Mouse (Mus musculus): ENCODE measurements around the gene Psg16. TPM values are rescaled to one million over a fixed set of nuclear protein-coding genes. Genes with fewer than 3 reads are reported as not detected.
A peak's percentile ranks its signal among the peaks of the same experiment; 100 is the strongest.

Psg16 gene
- polyA plus RNA-seq, 1 experiment from 2014 or later, result not detected

DNA sequence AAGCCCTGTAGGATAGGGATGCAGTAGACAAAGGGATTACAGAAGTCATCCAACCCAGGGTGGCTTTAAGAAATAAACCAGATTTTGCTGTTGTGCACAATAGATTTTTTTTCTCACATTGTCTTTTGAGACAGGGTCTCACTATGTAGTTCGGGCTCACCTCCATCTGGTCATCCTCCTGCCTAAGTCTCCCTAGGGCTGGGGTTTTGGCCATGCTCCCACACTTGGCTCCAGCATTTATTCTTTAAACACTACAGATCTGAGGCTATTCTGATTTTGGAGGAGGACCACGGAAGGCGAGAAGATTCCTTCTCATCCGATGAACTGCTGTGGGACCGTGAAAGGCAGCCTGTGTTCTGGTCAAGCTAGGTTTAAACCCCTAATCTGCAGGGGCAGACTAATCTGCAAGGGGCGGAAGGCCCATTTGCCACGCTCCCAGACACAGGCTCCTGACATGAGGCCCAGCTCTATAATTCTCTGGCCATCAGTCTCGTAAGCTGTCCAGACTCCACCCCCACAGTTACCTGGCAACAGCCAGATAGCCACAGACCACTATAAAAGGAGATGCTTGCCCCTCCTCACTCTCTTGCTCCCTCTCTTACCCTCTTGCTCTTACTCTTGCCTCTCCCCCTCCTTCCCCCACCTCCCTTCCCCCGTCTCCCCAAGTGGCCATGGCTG is 35.7 kb upstream of the Psg16 start:
- Histone ChIP-seq H3K36me3 (peaks cover 93% of the 10 kb centered on the region), H3K4me2 (no peak overlapping the region), H3K4me3 (no peak overlapping the region), H3K27ac (replicated peaks) (no peak overlapping the region), H3K9me3 (no peaks in the 10 kb centered on the region), H3K4me1 (peaks cover 5% of the 10 kb centered on the region; the same call in 1 of the 2 replicates), H3K9ac (peak overlapping the region; percentile 25; the same call in 1 of the 2 replicates), H3K27me3 (replicated peaks) (no peaks in the 10 kb centered on the region)
- no peak for ATAC-seq (ENCODE audit: extremely low read depth, insufficient number of reproducible peaks, low FRiP score, low TSS enrichment)
- 60% methylated on average over 9 of the region's 9 CpGs for WGBS

DNA sequence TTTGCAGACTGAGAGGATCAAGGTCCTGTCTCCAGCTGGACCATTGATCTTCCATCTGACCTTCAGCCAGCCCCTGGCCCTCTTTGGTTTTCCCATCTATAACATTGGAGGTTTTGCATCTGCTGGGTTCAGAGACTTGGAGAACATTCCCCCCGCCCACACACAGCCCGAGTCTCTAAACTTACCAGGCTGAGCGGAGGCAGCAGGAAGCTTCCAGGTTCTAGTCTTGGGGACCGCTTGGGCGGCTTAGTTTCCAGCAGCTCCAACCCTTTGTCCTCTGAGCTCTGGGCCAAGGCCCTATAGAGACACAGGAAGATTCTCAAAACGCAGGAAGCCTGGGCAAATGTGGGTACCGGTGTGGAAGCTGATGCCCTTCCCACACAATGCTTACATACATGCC is 34.5 kb upstream of the Psg16 start:
- H3K4me2 ChIP-seq, result no peak overlapping the region
- peaks cover 93% of the 10 kb centered on the region for H3K36me3 ChIP-seq
- ATAC-seq (ENCODE audit: extremely low read depth, insufficient number of reproducible peaks, low FRiP score, low TSS enrichment), result no peak
- H3K27ac ChIP-seq (replicated peaks), result no peak overlapping the region
- no peak overlapping the region for H3K9ac ChIP-seq
- peaks cover 5% of the 10 kb centered on the region; the same call in 1 of the 2 replicates for H3K4me1 ChIP-seq
- no peak overlapping the region for H3K4me3 ChIP-seq
- no peaks in the 10 kb centered on the region for H3K9me3 ChIP-seq
- H3K27me3 ChIP-seq (replicated peaks), result no peaks in the 10 kb centered on the region
- 92% methylated on average over 7 of the region's 7 CpGs for WGBS

DNA sequence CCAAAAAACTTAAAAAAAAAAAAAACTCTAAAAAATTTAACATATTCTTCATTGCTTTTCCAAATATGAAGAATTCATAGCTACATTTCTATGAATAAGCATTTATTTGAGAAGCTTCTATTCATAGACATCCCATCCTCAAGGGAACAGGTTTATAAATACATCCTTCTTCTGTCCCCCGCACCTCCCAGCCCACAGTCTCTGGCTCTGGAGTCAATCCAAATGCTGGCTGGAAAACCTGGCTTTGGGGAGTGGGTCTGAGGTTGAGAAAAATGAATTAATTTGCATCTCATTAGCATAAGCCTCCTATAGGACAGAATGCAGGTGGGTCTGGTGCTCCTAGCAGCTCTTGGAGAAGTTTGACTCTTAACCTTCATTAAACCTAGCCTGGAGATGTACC is 28.1 kb upstream of the Psg16 start:
- Histone ChIP-seq H3K27me3 (replicated peaks) (no peaks in the 10 kb centered on the region), H3K4me3 (no peak overlapping the region), H3K27ac (replicated peaks) (no peak overlapping the region), H3K9me3 (no peaks in the 10 kb centered on the region), H3K4me2 (no peak overlapping the region), H3K9ac (no peak overlapping the region), H3K4me1 (peaks cover 7% of the 10 kb centered on the region), H3K36me3 (peaks cover 87% of the 10 kb centered on the region)
- 32% methylated on average over 1 of the region's 1 CpGs for WGBS
- no peak for ATAC-seq (ENCODE audit: extremely low read depth, insufficient number of reproducible peaks, low FRiP score, low TSS enrichment)

DNA sequence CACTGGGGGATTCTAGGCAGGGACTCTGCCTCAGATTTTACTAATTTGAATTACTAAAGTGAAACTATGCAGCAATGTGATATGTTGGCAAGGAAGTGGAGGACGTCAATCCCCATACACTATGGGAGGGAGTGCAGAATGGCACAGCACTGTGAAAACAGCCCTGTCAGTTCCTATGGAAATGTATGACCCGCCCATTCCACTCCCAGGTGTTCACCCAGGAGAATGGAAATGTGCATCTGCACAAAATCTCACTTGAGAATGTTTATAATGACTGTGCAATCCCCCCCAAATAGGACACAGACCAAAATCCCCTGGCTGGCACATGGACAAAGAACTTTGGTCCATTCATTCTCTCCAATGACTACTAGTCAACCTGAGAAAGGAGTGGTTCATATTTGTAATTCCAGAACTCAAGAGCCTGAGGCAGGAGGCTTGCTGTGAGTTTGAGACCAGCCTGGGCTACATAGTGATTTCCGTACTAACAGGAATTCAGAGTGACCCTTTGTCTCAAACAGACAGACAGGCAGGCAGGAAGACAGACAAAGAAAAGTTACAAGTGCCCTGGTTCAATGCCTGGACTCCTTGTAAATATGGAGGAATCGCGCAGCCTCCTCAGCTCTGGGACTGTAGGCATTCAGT is 26.7 kb upstream of the Psg16 start:
- Histone ChIP-seq H3K27ac (replicated peaks) (no peak overlapping the region), H3K4me1 (peaks cover 11% of the 10 kb centered on the region), H3K4me2 (no peak overlapping the region), H3K9ac (no peak overlapping the region), H3K27me3 (replicated peaks) (no peaks in the 10 kb centered on the region), H3K36me3 (peaks cover 86% of the 10 kb centered on the region), H3K9me3 (no peaks in the 10 kb centered on the region), H3K4me3 (no peak overlapping the region)
- WGBS, result 88% methylated on average over 5 of the region's 5 CpGs
- no peak for ATAC-seq (ENCODE audit: extremely low read depth, insufficient number of reproducible peaks, low FRiP score, low TSS enrichment)

DNA sequence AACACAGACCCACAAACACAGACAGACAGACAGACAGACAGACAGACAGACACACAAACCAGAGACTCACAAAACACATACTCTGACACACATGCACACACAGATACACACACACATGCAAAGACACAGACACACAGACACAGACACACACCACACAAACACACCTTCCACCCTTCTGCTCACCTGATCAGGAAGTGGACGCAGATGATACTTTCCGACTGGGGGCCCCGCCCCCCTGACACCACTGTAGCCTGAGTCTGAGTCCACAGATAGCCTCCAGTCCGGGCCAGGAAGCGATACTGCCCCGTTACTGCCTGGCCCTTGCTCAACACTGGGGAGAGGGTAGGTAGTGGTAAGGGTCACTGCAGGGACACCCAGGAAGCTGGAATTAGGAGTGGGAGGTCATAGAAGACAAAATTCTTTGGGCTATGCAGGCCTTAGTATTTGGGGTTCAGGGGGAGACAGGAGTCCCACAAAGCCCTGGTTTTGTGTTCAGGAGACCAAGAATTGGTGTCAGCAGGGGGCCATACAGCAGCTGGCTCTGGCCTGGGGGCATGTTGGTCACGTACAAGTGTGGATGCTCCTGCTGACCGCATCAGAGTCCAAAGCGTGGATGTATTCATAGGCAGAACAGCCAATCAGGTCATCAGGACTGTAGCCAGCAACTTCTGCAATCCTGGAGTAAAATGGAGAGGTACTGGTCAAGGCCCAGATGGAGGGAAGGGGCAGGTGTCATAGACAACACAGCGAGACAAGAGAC is 25.2 kb upstream of the Psg16 start:
- Histone ChIP-seq H3K36me3 (peaks cover 82% of the 10 kb centered on the region), H3K27ac (replicated peaks) (no peak overlapping the region), H3K4me1 (peaks cover 11% of the 10 kb centered on the region), H3K4me3 (no peak overlapping the region), H3K9me3 (no peaks in the 10 kb centered on the region), H3K27me3 (replicated peaks) (no peaks in the 10 kb centered on the region), H3K9ac (no peak overlapping the region), H3K4me2 (no peak overlapping the region)
- WGBS, result 88% methylated on average over 10 of the region's 10 CpGs
- ATAC-seq (ENCODE audit: extremely low read depth, insufficient number of reproducible peaks, low FRiP score, low TSS enrichment), result no peak

DNA sequence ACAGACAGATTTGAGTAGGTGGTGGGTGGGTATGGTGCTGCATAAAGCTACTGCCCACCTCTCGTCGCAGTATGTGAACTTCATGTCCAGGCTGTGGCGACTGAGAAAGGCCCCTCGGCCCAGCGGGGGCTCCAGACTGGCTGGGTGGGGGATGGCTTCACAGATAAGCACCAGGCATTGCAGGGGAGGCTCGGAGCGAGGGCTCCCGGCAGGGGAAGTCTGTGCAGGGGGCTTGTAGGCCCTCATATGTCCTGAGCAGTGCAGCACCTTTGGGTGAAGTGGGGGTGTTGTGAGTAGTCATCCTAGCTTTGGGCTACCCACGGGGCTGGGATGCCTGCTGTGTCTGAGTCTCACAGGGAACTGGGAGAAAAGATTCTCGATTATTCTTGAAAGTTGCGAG is 23.3 kb upstream of the Psg16 start:
- no peaks in the 10 kb centered on the region for H3K9me3 ChIP-seq
- peaks cover 16% of the 10 kb centered on the region for H3K4me1 ChIP-seq
- no peak for ATAC-seq (ENCODE audit: extremely low read depth, insufficient number of reproducible peaks, low FRiP score, low TSS enrichment)
- no peaks in the 10 kb centered on the region for H3K27me3 ChIP-seq (replicated peaks)
- H3K36me3 ChIP-seq, result peaks cover 82% of the 10 kb centered on the region
- H3K4me2 ChIP-seq, result no peak overlapping the region
- peak overlapping the region; percentile 53; the same call in 1 of the 2 replicates for H3K9ac ChIP-seq
- H3K27ac ChIP-seq (replicated peaks), result no peak overlapping the region
- H3K4me3 ChIP-seq, result no peak overlapping the region
- 34% methylated on average over 11 of the region's 11 CpGs for WGBS

DNA sequence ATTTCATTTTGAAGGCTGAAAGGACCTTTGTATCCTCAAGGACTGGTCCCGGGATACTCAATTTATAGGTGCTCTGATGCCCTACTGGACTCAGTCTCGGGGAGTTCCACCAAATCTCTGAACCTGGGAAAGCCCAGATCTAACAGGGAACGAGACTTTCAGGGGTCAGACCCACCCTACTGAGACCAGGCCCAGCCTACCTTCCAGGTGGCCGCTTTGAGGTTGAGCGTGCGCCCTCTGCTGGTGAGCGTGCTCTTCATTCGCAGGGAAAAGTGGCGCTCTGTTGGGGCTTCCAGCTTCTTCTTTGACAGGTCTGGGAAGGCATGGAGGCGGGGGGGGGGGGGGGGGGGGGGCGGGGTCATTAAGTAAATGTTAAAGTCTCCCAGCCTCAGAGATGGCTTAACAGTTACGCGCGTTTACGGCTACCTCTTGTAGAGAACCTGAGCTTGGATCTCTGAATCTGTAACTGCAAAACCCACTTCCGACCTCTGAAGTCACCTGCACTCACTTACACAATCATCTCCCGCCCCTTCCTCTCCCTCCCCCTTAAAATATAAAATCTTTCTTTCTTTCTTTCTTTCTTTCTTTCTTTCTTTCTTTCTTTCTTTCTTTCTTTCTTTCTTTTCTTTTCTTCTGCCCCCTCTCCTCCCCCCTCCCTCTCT is 22.8 kb upstream of the Psg16 start:
- Histone ChIP-seq H3K9ac (no peak overlapping the region), H3K4me3 (no peak overlapping the region), H3K9me3 (no peaks in the 10 kb centered on the region), H3K4me2 (no peak overlapping the region), H3K36me3 (peaks cover 82% of the 10 kb centered on the region), H3K4me1 (peaks cover 18% of the 10 kb centered on the region), H3K27ac (replicated peaks) (no peak overlapping the region), H3K27me3 (replicated peaks) (no peaks in the 10 kb centered on the region)
- no peak for ATAC-seq (ENCODE audit: extremely low read depth, insufficient number of reproducible peaks, low FRiP score, low TSS enrichment)
- WGBS, result 15% methylated on average over 14 of the region's 17 CpGs

DNA sequence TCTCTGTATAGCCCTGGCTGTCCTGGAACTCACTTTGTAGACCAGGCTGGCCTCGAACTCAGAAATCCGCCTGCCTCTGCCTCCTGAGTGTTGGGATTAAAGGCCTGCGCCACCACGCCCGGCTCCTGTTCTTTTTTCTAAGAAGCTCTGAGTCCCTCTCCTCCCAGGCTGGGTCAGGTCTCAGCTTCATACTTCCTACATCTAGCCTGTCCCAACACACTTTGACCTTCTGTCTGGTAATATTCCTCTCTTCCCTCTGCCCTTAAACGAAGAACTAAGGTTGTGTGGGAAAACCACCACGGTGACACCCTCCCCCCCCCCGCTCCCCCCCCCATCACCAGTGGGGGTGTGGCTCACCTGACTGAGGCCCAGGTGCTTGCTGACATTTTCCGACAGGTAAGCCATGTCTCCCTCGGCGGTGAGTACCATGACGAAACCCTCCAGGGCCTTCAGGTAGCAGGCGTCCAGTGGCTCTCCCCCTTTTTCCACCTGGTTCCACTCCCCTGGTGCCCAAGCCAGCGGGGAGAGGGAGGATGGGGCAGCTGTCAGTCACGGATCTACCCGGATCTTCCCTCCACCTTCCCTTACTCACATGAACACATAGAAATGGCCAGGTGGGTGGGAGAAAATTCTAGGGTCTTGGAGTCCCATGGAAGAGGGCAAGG is 19.4 kb upstream of the Psg16 start:
- Histone ChIP-seq H3K9ac (no peak overlapping the region), H3K27me3 (replicated peaks) (no peaks in the 10 kb centered on the region), H3K4me3 (no peak overlapping the region), H3K4me1 (peaks cover 52% of the 10 kb centered on the region), H3K36me3 (peaks cover 53% of the 10 kb centered on the region), H3K27ac (replicated peaks) (no peak overlapping the region), H3K4me2 (no peak overlapping the region), H3K9me3 (no peaks in the 10 kb centered on the region)
- 83% methylated on average over 16 of the region's 16 CpGs for WGBS
- no peak for ATAC-seq (ENCODE audit: extremely low read depth, insufficient number of reproducible peaks, low FRiP score, low TSS enrichment)

DNA sequence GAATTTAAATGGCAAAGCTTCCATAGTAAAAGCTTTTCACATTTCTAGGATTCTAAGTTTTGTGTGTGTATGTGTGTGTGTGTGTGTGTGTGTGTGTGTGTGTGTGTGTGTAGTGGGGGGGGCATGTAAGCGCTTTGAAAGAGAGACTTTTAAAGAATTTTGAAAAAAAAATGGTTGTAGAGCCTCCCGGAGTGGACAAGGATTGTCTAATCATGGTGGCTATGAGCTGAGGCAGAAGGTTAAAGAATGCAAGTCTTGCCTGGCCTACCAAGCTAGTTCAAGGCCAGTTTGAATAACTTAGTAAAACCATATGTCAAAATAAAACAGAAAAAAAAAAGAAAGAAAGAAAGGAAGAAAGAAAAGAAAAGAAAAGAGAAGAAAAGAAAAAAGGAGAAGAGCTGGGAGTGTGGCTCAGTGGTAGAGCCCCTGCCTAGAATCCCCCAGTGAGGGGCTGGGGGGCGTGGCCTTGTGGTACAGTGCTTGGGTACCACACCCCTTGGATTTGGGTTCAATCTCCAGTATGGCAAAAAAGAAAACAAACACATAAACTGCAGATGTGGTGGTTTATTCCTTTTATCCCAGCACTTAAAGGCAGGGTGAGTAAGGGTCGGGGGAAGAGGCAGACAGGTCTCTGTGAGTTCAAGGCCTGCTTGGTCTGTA is 18.4 kb upstream of the Psg16 start:
- ATAC-seq (ENCODE audit: extremely low read depth, insufficient number of reproducible peaks, low FRiP score, low TSS enrichment), result no peak

DNA sequence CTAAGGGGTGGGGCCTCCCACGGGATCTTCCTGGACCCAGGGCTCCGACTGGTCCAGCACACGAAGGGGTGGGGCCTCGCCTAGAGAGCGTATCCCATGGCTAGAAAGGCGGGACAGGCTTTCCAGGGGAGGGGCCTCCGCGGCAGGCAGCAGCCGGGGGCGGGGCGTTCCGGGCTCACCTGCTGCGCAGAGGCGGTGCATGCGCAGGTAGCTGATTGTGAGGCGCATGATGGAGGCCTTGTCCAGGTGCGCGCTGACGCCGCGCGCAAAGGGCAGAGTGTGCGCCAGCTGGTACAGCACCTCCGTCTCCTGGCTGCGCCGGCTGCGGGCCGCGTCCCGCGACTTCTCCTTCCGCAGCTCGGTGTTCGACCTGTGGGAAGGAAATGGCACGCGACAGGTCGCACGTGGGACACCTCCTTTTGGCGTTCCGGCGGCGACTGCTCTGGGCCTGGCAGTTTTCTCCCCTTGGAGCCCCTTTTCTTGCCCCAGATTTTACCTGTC is 17.7 kb upstream of the Psg16 start:
- H3K27me3 ChIP-seq (replicated peaks), result no peaks in the 10 kb centered on the region
- H3K36me3 ChIP-seq, result peaks cover 38% of the 10 kb centered on the region
- H3K27ac ChIP-seq (replicated peaks), result peak overlapping the region; percentile 99
- peaks cover 66% of the 10 kb centered on the region for H3K4me1 ChIP-seq
- peak overlapping the region; percentile 87 for H3K9ac ChIP-seq
- H3K4me2 ChIP-seq, result peak overlapping the region; percentile 94
- peak; percentile 81 for ATAC-seq (ENCODE audit: extremely low read depth, insufficient number of reproducible peaks, low FRiP score, low TSS enrichment)
- under 1% methylated on average over 42 of the region's 42 CpGs for WGBS
- peak overlapping the region; percentile 69 for H3K4me3 ChIP-seq
- H3K9me3 ChIP-seq, result no peaks in the 10 kb centered on the region

More for the DNA sequence above, 18.4 kb upstream of the Psg16 start:
- Histone ChIP-seq H3K36me3 (peaks cover 44% of the 10 kb centered on the region), H3K27ac (replicated peaks) (peak overlapping the region; percentile 99), H3K4me2 (peak overlapping the region; percentile 94), H3K4me1 (peaks cover 60% of the 10 kb centered on the region), H3K9ac (peak overlapping the region; percentile 87), H3K27me3 (replicated peaks) (no peaks in the 10 kb centered on the region), H3K9me3 (no peaks in the 10 kb centered on the region), H3K4me3 (peak overlapping the region; percentile 69)
- 91% methylated on average over 4 of the region's 4 CpGs for WGBS

Measured in heart, embryonic 13.5 days (tissue).